Mouse (Mus musculus): Measurements from ENCODE around the gene Reln. TPM values are rescaled to one million over a fixed set of nuclear protein-coding genes. Genes with fewer than 3 reads are reported as not detected.

Reln gene
- polyA plus RNA-seq, 1 experiment from 2014 or later: 2.8 TPM

GRCm38 (mm10) chr5:21947610-21948381 is 396.7 kb downstream of the Reln start:
- Histone ChIP-seq H3K4me3 (ENCODE audit: control insufficient read depth in 1 of 2, insufficient read depth in 1 of 2, low read depth in 1 of 2, low read length in 2 of 2) (no peak overlapping the region), H3K27ac (replicated peaks in 1 of 2; ENCODE audit: control insufficient read depth in 1 of 2, insufficient read depth in 1 of 2, low read depth in 2 of 2, low read length in 2 of 2) (no peak overlapping the region), H3K4me2 (ENCODE audit: low read length) (no peak overlapping the region), H3K4me1 (ENCODE audit: control insufficient read depth in 2 of 2, insufficient read depth in 2 of 2, low read length in 2 of 2) (no peaks in the 10 kb centered on the region), H3K9me3 (ENCODE audit: control insufficient read depth, low read length) (no peaks in the 10 kb centered on the region), H3K36me3 (ENCODE audit: control insufficient read depth, insufficient read depth, low read length) (no peaks in the 10 kb centered on the region), H3K9ac (ENCODE audit: low read length) (no peak overlapping the region), H3K27me3 (ENCODE audit: control insufficient read depth, insufficient read depth, low read length) (no peaks in the 10 kb centered on the region)
- WGBS: 78% methylated on average over 9 of the region's 9 CpGs
- ATAC-seq (ENCODE audit: insufficient number of reproducible peaks, insufficient read depth, low FRiP score, low read depth): no peak

GRCm38 (mm10) chr5:21944579-21944978 is 399.9 kb downstream of the Reln start:
- Histone ChIP-seq H3K9me3 (ENCODE audit: control insufficient read depth, low read length) (no peaks in the 10 kb centered on the region), H3K4me3 (ENCODE audit: control insufficient read depth in 1 of 2, insufficient read depth in 1 of 2, low read depth in 1 of 2, low read length in 2 of 2) (no peak overlapping the region), H3K36me3 (ENCODE audit: control insufficient read depth, insufficient read depth, low read length) (no peaks in the 10 kb centered on the region), H3K4me1 (ENCODE audit: control insufficient read depth in 2 of 2, insufficient read depth in 2 of 2, low read length in 2 of 2) (0 out of 4 replicates have a peak, but pooled peaks cover 0 to under 1% of the 10 kb centered on the region in 2 experiments), H3K9ac (ENCODE audit: low read length) (no peak overlapping the region), H3K4me2 (ENCODE audit: low read length) (no peak overlapping the region), H3K27me3 (ENCODE audit: control insufficient read depth, insufficient read depth, low read length) (no peaks in the 10 kb centered on the region), H3K27ac (replicated peaks in 1 of 2; ENCODE audit: control insufficient read depth in 1 of 2, insufficient read depth in 1 of 2, low read depth in 2 of 2, low read length in 2 of 2) (no peak overlapping the region)
- 84% methylated on average over 1 of the region's 1 CpGs for WGBS
- ATAC-seq (ENCODE audit: insufficient number of reproducible peaks, insufficient read depth, low FRiP score, low read depth): no peak

GRCm38 (mm10) chr5:21939405-21939804 is 405.1 kb downstream of the Reln start:
- Histone ChIP-seq H3K4me3 (ENCODE audit: control insufficient read depth in 1 of 2, insufficient read depth in 1 of 2, low read depth in 1 of 2, low read length in 2 of 2) (no peak overlapping the region), H3K36me3 (ENCODE audit: control insufficient read depth, insufficient read depth, low read length) (no peaks in the 10 kb centered on the region), H3K9me3 (ENCODE audit: control insufficient read depth, low read length) (no peaks in the 10 kb centered on the region), H3K27ac (replicated peaks in 1 of 2; ENCODE audit: control insufficient read depth in 1 of 2, insufficient read depth in 1 of 2, low read depth in 2 of 2, low read length in 2 of 2) (no peak overlapping the region), H3K4me2 (ENCODE audit: low read length) (peak overlapping the region; percentile 47), H3K4me1 (ENCODE audit: control insufficient read depth in 2 of 2, insufficient read depth in 2 of 2, low read length in 2 of 2) (peaks cover 8 to 10% of the 10 kb centered on the region in 2 experiments; a peak in 3 of 4 replicates), H3K27me3 (ENCODE audit: control insufficient read depth, insufficient read depth, low read length) (no peaks in the 10 kb centered on the region), H3K9ac (ENCODE audit: low read length) (no peak overlapping the region)
- no peak for ATAC-seq (ENCODE audit: insufficient number of reproducible peaks, insufficient read depth, low FRiP score, low read depth)
- WGBS: 42% methylated on average over 9 of the region's 9 CpGs

- H3K9me3 ChIP-seq (ENCODE audit: control insufficient read depth, low read length): no peaks in the 10 kb centered on the region
- H3K9ac ChIP-seq (ENCODE audit: low read length): no peak overlapping the region
- 73% methylated on average over 5 of the region's 5 CpGs for WGBS
- no peak for ATAC-seq (ENCODE audit: insufficient number of reproducible peaks, insufficient read depth, low FRiP score, low read depth)
- H3K4me1 ChIP-seq (ENCODE audit: control insufficient read depth in 2 of 2, insufficient read depth in 2 of 2, low read length in 2 of 2): peaks cover 8 to 10% of the 10 kb centered on the region in 2 experiments; a peak in 3 of 4 replicates
- H3K27ac ChIP-seq (replicated peaks in 1 of 2; ENCODE audit: control insufficient read depth in 1 of 2, insufficient read depth in 1 of 2, low read depth in 2 of 2, low read length in 2 of 2): no peak overlapping the region
- no peak overlapping the region for H3K4me2 ChIP-seq (ENCODE audit: low read length)
- no peak overlapping the region for H3K4me3 ChIP-seq (ENCODE audit: control insufficient read depth in 1 of 2, insufficient read depth in 1 of 2, low read depth in 1 of 2, low read length in 2 of 2)
- H3K27me3 ChIP-seq (ENCODE audit: control insufficient read depth, insufficient read depth, low read length): no peaks in the 10 kb centered on the region
- no peaks in the 10 kb centered on the region for H3K36me3 ChIP-seq (ENCODE audit: control insufficient read depth, insufficient read depth, low read length)
Measured at GRCm38 (mm10) chr5:21938138-21938537, 406.4 kb downstream of the Reln start.

- Histone ChIP-seq H3K27me3 (ENCODE audit: control insufficient read depth, insufficient read depth, low read length) (no peaks in the 10 kb centered on the region), H3K4me1 (ENCODE audit: control insufficient read depth in 2 of 2, insufficient read depth in 2 of 2, low read length in 2 of 2) (peaks cover 8 to 10% of the 10 kb centered on the region in 2 experiments; a peak in 3 of 4 replicates), H3K9ac (ENCODE audit: low read length) (no peak overlapping the region), H3K4me2 (ENCODE audit: low read length) (no peak overlapping the region), H3K9me3 (ENCODE audit: control insufficient read depth, low read length) (no peaks in the 10 kb centered on the region), H3K36me3 (ENCODE audit: control insufficient read depth, insufficient read depth, low read length) (no peaks in the 10 kb centered on the region), H3K27ac (replicated peaks in 1 of 2; ENCODE audit: control insufficient read depth in 1 of 2, insufficient read depth in 1 of 2, low read depth in 2 of 2, low read length in 2 of 2) (no peak overlapping the region), H3K4me3 (ENCODE audit: control insufficient read depth in 1 of 2, insufficient read depth in 1 of 2, low read depth in 1 of 2, low read length in 2 of 2) (no peak overlapping the region)
- 37% methylated on average over 2 of the region's 2 CpGs for WGBS
- ATAC-seq (ENCODE audit: insufficient number of reproducible peaks, insufficient read depth, low FRiP score, low read depth): no peak
Measured at GRCm38 (mm10) chr5:21936627-21937026, 407.9 kb downstream of the Reln start.

- Histone ChIP-seq H3K36me3 (ENCODE audit: control insufficient read depth, insufficient read depth, low read length) (no peaks in the 10 kb centered on the region), H3K9ac (ENCODE audit: low read length) (no peak overlapping the region), H3K4me2 (ENCODE audit: low read length) (no peak overlapping the region), H3K4me1 (ENCODE audit: control insufficient read depth in 2 of 2, insufficient read depth in 2 of 2, low read length in 2 of 2) (peaks cover 8 to 10% of the 10 kb centered on the region in 2 experiments; a peak in 3 of 4 replicates), H3K27ac (replicated peaks in 1 of 2; ENCODE audit: control insufficient read depth in 1 of 2, insufficient read depth in 1 of 2, low read depth in 2 of 2, low read length in 2 of 2) (no peak overlapping the region), H3K4me3 (ENCODE audit: control insufficient read depth in 1 of 2, insufficient read depth in 1 of 2, low read depth in 1 of 2, low read length in 2 of 2) (no peak overlapping the region), H3K27me3 (ENCODE audit: control insufficient read depth, insufficient read depth, low read length) (no peaks in the 10 kb centered on the region), H3K9me3 (ENCODE audit: control insufficient read depth, low read length) (no peaks in the 10 kb centered on the region)
- no peak for ATAC-seq (ENCODE audit: insufficient number of reproducible peaks, insufficient read depth, low FRiP score, low read depth)
- WGBS: 86% methylated on average over 5 of the region's 5 CpGs
Measured at GRCm38 (mm10) chr5:21936096-21936495, 408.4 kb downstream of the Reln start.

- Histone ChIP-seq H3K27me3 (ENCODE audit: control insufficient read depth, insufficient read depth, low read length) (no peaks in the 10 kb centered on the region), H3K4me1 (ENCODE audit: control insufficient read depth in 2 of 2, insufficient read depth in 2 of 2, low read length in 2 of 2) (peaks cover 8 to 10% of the 10 kb centered on the region in 2 experiments; a peak in 3 of 4 replicates), H3K27ac (replicated peaks in 1 of 2; ENCODE audit: control insufficient read depth in 1 of 2, insufficient read depth in 1 of 2, low read depth in 2 of 2, low read length in 2 of 2) (no peak overlapping the region), H3K9me3 (ENCODE audit: control insufficient read depth, low read length) (no peaks in the 10 kb centered on the region; the same call in 1 of the 2 replicates), H3K4me2 (ENCODE audit: low read length) (no peak overlapping the region), H3K36me3 (ENCODE audit: control insufficient read depth, insufficient read depth, low read length) (no peaks in the 10 kb centered on the region), H3K4me3 (ENCODE audit: control insufficient read depth in 1 of 2, insufficient read depth in 1 of 2, low read depth in 1 of 2, low read length in 2 of 2) (no peak overlapping the region), H3K9ac (ENCODE audit: low read length) (no peak overlapping the region)
- ATAC-seq (ENCODE audit: insufficient number of reproducible peaks, insufficient read depth, low FRiP score, low read depth): no peak
- 83% methylated on average over 13 of the region's 13 CpGs for WGBS
Measured at GRCm38 (mm10) chr5:21934811-21935396, 409.6 kb downstream of the Reln start.
